Mouse (Mus musculus) embryonic facial prominence, embryonic 14.5 days (tissue): ENCODE measurements at regions not wholly inside any gene's neighbourhood (a gene's known extent, or its start where the extent isn't known, plus 50 kb on each side); places are given as distances from the start of the nearest gene placed in this dataset.

ENCODE experiments used
- ATAC-seq: fragments of 200-750 bp; cut with Nextera tagmentation; 2 replicates; pipeline ENCODE4 v1.8.0; 2017; ENCODE audit warnings: low read depth, moderate number of reproducible peaks, moderate TSS enrichment
- DNase-seq: peaks from one replicate; pipeline ENCODE4 v3.0.0-alpha.2; 2015; ENCODE audit warnings: low spot score
- H3K27ac ChIP-seq: fragments of 300-500 bp; sonication (generic); replicated peaks from 2 replicates; pipeline ENCODE4 v1.5.1; 2014; ENCODE audit warnings: low read depth, mild to moderate bottlenecking, low read length, moderate library complexity
- H3K27me3 ChIP-seq: fragments of 300-500 bp; sonication (generic); replicated peaks from 2 replicates; pipeline ENCODE4 v1.6.1; 2014; ENCODE audit warnings: low read length; ENCODE audit not compliant: control insufficient read depth, insufficient read depth
- H3K36me3 ChIP-seq: fragments of 300-500 bp; sonication (generic); 2 replicates; pipeline ENCODE4 v1.6.1; 2014; ENCODE audit warnings: low read length, mixed read lengths; ENCODE audit not compliant: control insufficient read depth, insufficient read depth
- H3K4me1 ChIP-seq: fragments of 300-500 bp; sonication (generic); 2 replicates; pipeline ENCODE4 v1.6.1; 2014; ENCODE audit warnings: antibody characterized with exemption, low read length; ENCODE audit not compliant: control insufficient read depth, insufficient read depth
- H3K4me2 ChIP-seq: fragments of 300-500 bp; sonication (generic); 2 replicates; pipeline ENCODE4 v1.6.1; 2014; ENCODE audit warnings: low read depth, mild to moderate bottlenecking, low read length, moderate library complexity, mixed read lengths
- H3K4me3 ChIP-seq: fragments of 300-500 bp; sonication (generic); 2 replicates; pipeline ENCODE4 v1.5.1; 2014; ENCODE audit warnings: low read depth, mild to moderate bottlenecking, low read length
- H3K9ac ChIP-seq: fragments of 300-500 bp; sonication (generic); 2 replicates; pipeline ENCODE4 v1.6.1; 2014; ENCODE audit warnings: low read depth, mild to moderate bottlenecking, low read length, moderate library complexity, mixed read lengths
- H3K9me3 ChIP-seq: fragments of 300-500 bp; sonication (generic); 2 replicates; pipeline ENCODE4 v1.6.1; 2016; ENCODE audit warnings: low read length; ENCODE audit not compliant: control insufficient read depth
- WGBS: fragments of 180-500 bp; shearing (Covaris S2); extraction: QIAGEN DNeasy Blood & Tissue Kit; methylation state at CpG from one replicate; pipeline ENCODE4 v1.1.7; 2014; 5-methylcytosine and 5-hydroxymethylcytosine counted together

DNA sequence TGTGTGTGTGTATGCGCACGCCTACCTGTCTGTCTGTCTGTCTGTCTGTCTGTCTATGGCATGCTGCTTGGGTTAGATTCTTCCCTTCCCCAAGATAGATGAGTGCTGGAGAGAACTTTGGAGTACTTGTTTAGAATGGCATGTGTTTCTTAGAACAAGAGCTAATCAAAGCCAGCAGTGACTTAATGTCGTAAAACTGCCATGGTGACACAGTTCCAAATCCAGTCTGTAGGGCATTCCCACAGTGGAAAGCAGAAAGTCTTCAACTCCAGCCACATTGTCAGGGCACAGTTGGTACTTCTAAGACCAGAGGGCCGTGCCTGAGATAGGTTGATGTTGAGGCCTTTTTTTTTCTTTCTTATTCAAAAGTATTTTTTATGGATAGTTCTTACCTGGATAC is 95.6 kb downstream of the Gm10604 start:
- peaks cover 11% of the 10 kb centered on the region; the same call in 1 of the 2 replicates for H3K4me1 ChIP-seq
- H3K9me3 ChIP-seq: no peaks in the 10 kb centered on the region
- 63% methylated on average over 4 of the region's 4 CpGs for WGBS
- H3K4me2 ChIP-seq: no peak overlapping the region
- no peak overlapping the region for H3K4me3 ChIP-seq
- DNase-seq: peak; percentile 51
- H3K27ac ChIP-seq: 0 out of 2 replicates have a peak overlapping the region, but pooled peaks have one; percentile 24
- no peak overlapping the region for H3K9ac ChIP-seq
- H3K36me3 ChIP-seq: no peaks in the 10 kb centered on the region
- ATAC-seq: no peak
- no peaks in the 10 kb centered on the region for H3K27me3 ChIP-seq

DNA sequence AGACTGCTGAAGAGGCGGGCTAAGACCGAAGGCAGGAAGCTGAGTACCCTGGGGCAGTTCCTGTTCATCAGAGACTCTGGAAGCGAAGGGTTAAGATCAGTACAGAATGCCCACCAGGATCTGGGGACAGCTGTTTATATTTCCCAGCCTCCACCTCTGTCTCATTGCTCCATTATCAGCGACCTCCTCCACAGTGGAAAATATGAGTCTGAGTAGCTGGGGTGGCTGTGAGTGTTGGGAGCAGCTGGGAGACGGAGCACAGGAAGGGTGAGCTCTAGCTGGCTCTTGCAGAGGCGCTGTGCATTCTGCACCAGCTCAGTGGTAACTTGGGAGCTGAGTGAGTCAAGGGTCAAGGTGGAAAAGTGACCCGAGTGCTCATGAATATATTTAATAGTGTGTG is 96.2 kb downstream of the Gm10604 start:
- H3K27me3 ChIP-seq: no peaks in the 10 kb centered on the region
- H3K4me3 ChIP-seq: no peak overlapping the region
- H3K9me3 ChIP-seq: no peaks in the 10 kb centered on the region
- no peak overlapping the region for H3K9ac ChIP-seq
- peaks cover 11% of the 10 kb centered on the region; the same call in 1 of the 2 replicates for H3K4me1 ChIP-seq
- peak overlapping the region; percentile 24; the same call in 1 of the 2 replicates for H3K27ac ChIP-seq
- DNase-seq: peak; percentile 69
- 0 out of 2 replicates have a peak overlapping the region, but pooled peaks have one; percentile 3 for H3K4me2 ChIP-seq
- H3K36me3 ChIP-seq: no peaks in the 10 kb centered on the region
- 17% methylated on average over 7 of the region's 7 CpGs for WGBS
- ATAC-seq: peak; percentile 81

DNA sequence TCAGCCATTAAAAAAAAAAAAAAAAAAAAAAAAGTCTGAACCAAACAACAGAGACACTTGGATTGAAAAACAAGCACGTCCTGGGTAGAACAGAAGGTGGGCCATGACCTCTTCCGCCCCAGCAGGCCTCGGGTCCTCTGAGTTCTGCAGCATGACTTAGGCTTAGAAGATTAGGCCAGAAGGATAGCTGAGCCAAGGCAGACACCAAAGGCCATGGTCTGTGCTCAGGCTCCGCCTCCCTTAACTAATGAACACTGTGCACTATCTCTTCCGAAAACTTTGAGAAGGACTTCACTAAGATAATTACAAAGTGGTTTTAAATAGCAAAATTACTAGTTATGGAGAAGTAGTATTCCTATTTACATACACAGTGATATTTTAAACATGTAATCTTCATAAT is 97.8 kb downstream of the Gm10604 start:
- no peaks in the 10 kb centered on the region for H3K36me3 ChIP-seq
- 50% methylated on average over 5 of the region's 5 CpGs for WGBS
- no peak for ATAC-seq
- no peak overlapping the region for H3K4me3 ChIP-seq
- DNase-seq: no peak
- H3K4me2 ChIP-seq: no peak overlapping the region
- H3K9ac ChIP-seq: no peak overlapping the region
- no peak overlapping the region for H3K27ac ChIP-seq
- no peaks in the 10 kb centered on the region for H3K27me3 ChIP-seq
- H3K9me3 ChIP-seq: no peaks in the 10 kb centered on the region
- H3K4me1 ChIP-seq: peaks cover 11% of the 10 kb centered on the region; the same call in 1 of the 2 replicates

DNA sequence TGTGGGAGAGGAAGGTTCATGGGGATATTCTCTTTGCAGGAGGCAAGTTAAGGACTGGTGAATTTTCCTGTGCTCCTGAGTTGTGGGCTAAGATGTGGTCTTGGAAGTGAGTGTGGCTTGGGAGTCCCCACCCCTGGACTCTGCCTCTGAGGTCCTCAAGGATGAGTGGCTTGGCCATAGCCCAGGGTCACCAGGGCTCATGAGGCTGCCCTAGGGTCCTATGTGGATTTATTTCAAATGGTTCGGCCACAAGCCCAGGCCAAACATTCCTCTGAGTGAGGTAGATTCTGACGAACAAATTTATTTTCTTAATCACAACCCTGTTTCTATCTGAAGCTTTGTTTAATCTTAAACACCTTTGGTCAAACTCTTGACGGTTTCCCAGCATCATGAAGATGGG is 98.4 kb downstream of the Gm10604 start:
- no peaks in the 10 kb centered on the region for H3K27me3 ChIP-seq
- H3K4me1 ChIP-seq: peaks cover 11% of the 10 kb centered on the region; the same call in 1 of the 2 replicates
- no peak overlapping the region for H3K4me3 ChIP-seq
- H3K9me3 ChIP-seq: no peaks in the 10 kb centered on the region
- no peak for ATAC-seq
- no peak overlapping the region for H3K4me2 ChIP-seq
- no peak overlapping the region for H3K9ac ChIP-seq
- no peak overlapping the region for H3K27ac ChIP-seq
- 85% methylated on average over 3 of the region's 3 CpGs for WGBS
- H3K36me3 ChIP-seq: no peaks in the 10 kb centered on the region
- DNase-seq: no peak

DNA sequence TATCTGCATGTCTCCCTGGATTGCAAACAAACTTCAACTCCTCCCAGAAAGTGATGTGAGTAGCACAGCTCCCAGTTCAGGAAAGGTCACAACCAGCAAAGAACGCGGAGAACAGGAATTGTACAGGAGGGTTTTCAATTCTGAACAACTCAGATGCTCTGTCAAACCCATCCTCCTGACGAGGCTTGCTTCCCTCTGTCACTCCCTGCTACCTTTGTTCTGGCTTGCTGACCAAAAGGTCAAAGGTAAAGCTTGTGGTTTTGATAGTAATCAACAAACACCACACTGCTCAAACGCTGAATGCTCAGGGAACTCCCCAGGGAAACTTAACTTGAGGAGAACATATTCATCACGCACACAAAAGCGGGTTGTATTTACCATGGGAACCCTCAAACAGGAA is 102.4 kb downstream of the Gm10604 start:
- no peak overlapping the region for H3K27ac ChIP-seq
- no peaks in the 10 kb centered on the region for H3K4me1 ChIP-seq
- no peak overlapping the region for H3K4me3 ChIP-seq
- ATAC-seq: no peak
- no peak overlapping the region for H3K9ac ChIP-seq
- no peaks in the 10 kb centered on the region for H3K9me3 ChIP-seq
- H3K36me3 ChIP-seq: no peaks in the 10 kb centered on the region
- DNase-seq: no peak
- no peaks in the 10 kb centered on the region for H3K27me3 ChIP-seq
- WGBS: 58% methylated on average over 6 of the region's 6 CpGs
- H3K4me2 ChIP-seq: no peak overlapping the region

DNA sequence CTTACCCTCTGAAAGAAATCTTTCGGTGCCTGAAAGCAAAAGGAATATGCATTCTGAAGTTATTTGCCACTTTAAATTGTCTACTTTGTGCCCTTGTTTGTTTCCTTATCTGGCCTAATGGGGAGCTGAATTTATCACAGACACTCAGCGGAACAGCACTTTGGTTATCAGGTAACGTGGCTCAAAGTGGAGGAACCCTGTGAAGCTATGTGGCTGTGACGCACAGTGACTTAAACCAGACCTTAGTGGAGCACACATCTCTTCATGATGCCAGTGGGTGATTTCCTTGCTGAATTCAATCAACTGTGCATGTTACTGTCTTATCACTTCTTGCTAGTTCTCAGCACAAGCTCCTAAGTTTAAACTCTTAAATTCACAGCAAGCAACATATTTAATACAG is 103.1 kb downstream of the Gm10604 start:
- Histone ChIP-seq H3K9me3 (no peaks in the 10 kb centered on the region), H3K36me3 (no peaks in the 10 kb centered on the region), H3K4me1 (no peaks in the 10 kb centered on the region), H3K4me3 (no peak overlapping the region), H3K4me2 (no peak overlapping the region), H3K9ac (no peak overlapping the region), H3K27ac (no peak overlapping the region), H3K27me3 (no peaks in the 10 kb centered on the region)
- WGBS: 79% methylated on average over 4 of the region's 4 CpGs
- ATAC-seq: no peak
- no peak for DNase-seq

DNA sequence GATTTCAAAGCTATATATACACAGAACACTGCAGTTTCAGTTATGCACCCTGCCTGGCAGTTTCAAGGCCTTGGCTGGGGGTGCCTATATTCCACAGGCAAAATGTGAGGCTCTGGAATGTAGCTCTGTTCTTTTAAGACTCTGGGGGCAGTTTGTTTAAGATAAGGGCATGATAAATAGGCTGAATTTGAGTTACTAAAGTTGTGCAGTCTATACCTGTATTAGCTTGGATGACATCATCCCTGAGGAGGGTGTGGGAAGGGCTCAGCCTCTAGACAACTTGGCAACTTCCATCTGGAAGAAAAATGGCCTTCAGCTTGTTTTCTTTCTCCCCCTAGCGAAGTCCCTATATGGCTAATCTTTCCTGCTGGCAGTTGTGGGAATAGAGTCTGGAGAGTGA is 105.1 kb downstream of the Gm10604 start:
- DNase-seq: no peak
- Histone ChIP-seq H3K9me3 (no peaks in the 10 kb centered on the region), H3K4me2 (no peak overlapping the region), H3K27ac (no peak overlapping the region), H3K9ac (no peak overlapping the region), H3K36me3 (no peaks in the 10 kb centered on the region), H3K27me3 (no peaks in the 10 kb centered on the region), H3K4me3 (no peak overlapping the region), H3K4me1 (no peaks in the 10 kb centered on the region)
- no peak for ATAC-seq
- WGBS: 75% methylated on average over 1 of the region's 1 CpGs

DNA sequence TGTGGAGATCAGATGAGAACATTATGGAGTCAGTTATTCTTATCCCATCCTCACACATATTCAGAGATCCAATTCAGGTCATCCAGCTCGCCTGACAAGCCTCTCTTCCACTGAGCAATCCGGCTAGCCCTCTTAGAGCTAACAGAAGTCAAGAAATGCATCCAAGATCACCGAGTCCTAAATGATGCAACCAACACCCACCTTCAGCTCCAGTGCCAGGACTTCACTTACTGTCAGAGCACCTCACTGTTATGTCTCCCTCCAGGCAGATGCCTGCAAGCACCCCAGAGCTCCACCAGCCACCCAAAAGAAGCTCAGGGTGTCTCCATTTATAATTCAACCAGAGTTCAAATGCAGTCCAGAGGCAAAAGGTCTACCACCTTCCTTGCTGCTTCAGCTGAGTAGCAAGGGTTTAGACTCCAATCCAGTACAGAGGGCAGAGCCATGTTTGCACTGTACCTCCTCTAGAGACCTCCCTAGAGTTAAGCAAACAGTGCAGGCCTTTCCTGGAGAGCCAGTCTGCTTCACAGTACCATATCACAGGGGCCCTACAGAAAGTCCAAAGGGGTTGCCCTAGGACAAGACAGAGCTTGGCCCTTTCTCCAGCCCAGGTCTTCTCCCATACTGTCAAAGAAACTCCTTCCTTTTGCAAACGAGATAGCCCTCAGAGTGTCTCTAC is 106.3 kb downstream of the Gm10604 start:
- Histone ChIP-seq H3K4me3 (no peak overlapping the region), H3K27ac (no peak overlapping the region), H3K9ac (no peak overlapping the region), H3K27me3 (no peaks in the 10 kb centered on the region), H3K36me3 (no peaks in the 10 kb centered on the region), H3K4me1 (no peaks in the 10 kb centered on the region), H3K9me3 (no peaks in the 10 kb centered on the region), H3K4me2 (no peak overlapping the region)
- WGBS: 78% methylated on average over 4 of the region's 4 CpGs
- ATAC-seq: no peak
- DNase-seq: no peak

DNA sequence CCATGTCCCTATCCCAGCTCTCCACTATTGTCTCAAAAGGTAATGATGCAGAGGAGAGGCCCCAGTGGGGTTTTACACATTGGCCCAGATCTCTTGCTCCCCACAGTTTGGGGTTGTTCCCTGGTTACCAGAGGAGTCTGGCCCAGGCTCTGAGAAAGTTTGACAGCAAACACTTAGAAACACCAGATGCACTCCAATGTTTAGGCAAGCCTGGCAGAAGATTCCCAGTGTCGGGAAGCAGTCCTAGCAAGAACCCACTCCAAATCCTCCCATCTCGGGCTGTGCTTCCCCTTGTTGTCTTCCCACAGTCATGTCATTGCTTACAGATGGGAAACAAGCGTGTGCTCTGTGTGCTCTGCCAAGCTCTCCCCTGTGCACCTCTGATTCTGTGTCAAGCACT is 109.0 kb downstream of the Gm10604 start:
- H3K4me3 ChIP-seq: no peak overlapping the region
- no peaks in the 10 kb centered on the region for H3K9me3 ChIP-seq
- no peak overlapping the region for H3K9ac ChIP-seq
- 63% methylated on average over 3 of the region's 3 CpGs for WGBS
- no peaks in the 10 kb centered on the region for H3K27me3 ChIP-seq
- H3K4me2 ChIP-seq: no peak overlapping the region
- no peaks in the 10 kb centered on the region for H3K36me3 ChIP-seq
- H3K27ac ChIP-seq: 0 out of 2 replicates have a peak overlapping the region, but pooled peaks have one; percentile 13
- ATAC-seq (no peak), DNase-seq (no peak)
- no peaks in the 10 kb centered on the region for H3K4me1 ChIP-seq
